Mouse (Mus musculus): ENCODE measurements around the gene Pnma1. TPM values are rescaled to one million over a fixed set of nuclear protein-coding genes. Genes with fewer than 3 reads are reported as not detected.

The Pnma1 gene
- polyA plus RNA-seq, 1 experiment: 0.11 TPM

GRCm38 (mm10) chr12:84170610-84171009 lies 22.3 kb upstream of the Pnma1 start:
- TF ChIP-seq GATA1 (IDR thresholded peaks at IDR 0.05; ENCODE audit: low read length): no peak

GRCm38 (mm10) chr12:84165631-84166373 lies 17.5 kb upstream of the Pnma1 start:
- no peak for TF ChIP-seq GATA1 (IDR thresholded peaks at IDR 0.05; ENCODE audit: low read length)

- no peak for TF ChIP-seq GATA1 (IDR thresholded peaks at IDR 0.05; ENCODE audit: low read length)
These were observed 15.4 kb upstream of the Pnma1 start for GRCm38 (mm10) chr12:84163586-84164110.

- TF ChIP-seq GATA1 (IDR thresholded peaks at IDR 0.05; ENCODE audit: low read length): no peak
These were observed 14.8 kb upstream of the Pnma1 start for GRCm38 (mm10) chr12:84163133-84163532.

GRCm38 (mm10) chr12:84161616-84162433 lies 13.5 kb upstream of the Pnma1 start:
- TF ChIP-seq GATA1 (IDR thresholded peaks at IDR 0.05; ENCODE audit: low read length): no peak

- no peak for TF ChIP-seq GATA1 (IDR thresholded peaks at IDR 0.05; ENCODE audit: low read length)
These were observed 12.8 kb upstream of the Pnma1 start for GRCm38 (mm10) chr12:84161116-84161515.

- TF ChIP-seq GATA1 (IDR thresholded peaks at IDR 0.05; ENCODE audit: low read length): no peak
These were observed 12.2 kb upstream of the Pnma1 start for GRCm38 (mm10) chr12:84160491-84160890.

- TF ChIP-seq GATA1 (IDR thresholded peaks at IDR 0.05; ENCODE audit: low read length): no peak
These were observed 9.9 kb upstream of the Pnma1 start for GRCm38 (mm10) chr12:84158156-84158555.

GRCm38 (mm10) chr12:84156210-84156609 lies 7.9 kb upstream of the Pnma1 start:
- TF ChIP-seq GATA1 (IDR thresholded peaks at IDR 0.05; ENCODE audit: low read length): no peak

- no peak for TF ChIP-seq GATA1 (IDR thresholded peaks at IDR 0.05; ENCODE audit: low read length)
These were observed 7.2 kb upstream of the Pnma1 start for GRCm38 (mm10) chr12:84155523-84155871.

- TF ChIP-seq GATA1 (IDR thresholded peaks at IDR 0.05; ENCODE audit: low read length): no peak
These were observed 6.7 kb upstream of the Pnma1 start for GRCm38 (mm10) chr12:84154786-84155522.

GRCm38 (mm10) chr12:84153414-84153813 lies 5.1 kb upstream of the Pnma1 start:
- TF ChIP-seq GATA1 (IDR thresholded peaks at IDR 0.05; ENCODE audit: low read length): no peak

- no peak for TF ChIP-seq GATA1 (IDR thresholded peaks at IDR 0.05; ENCODE audit: low read length)
These were observed 4.3 kb upstream of the Pnma1 start for GRCm38 (mm10) chr12:84152352-84153190.

GRCm38 (mm10) chr12:84151911-84152310 lies 3.6 kb upstream of the Pnma1 start:
- TF ChIP-seq GATA1 (IDR thresholded peaks at IDR 0.05; ENCODE audit: low read length): no peak

- TF ChIP-seq GATA1 (IDR thresholded peaks at IDR 0.05; ENCODE audit: low read length): peak; percentile 27
These were observed 2.7 kb upstream of the Pnma1 start for GRCm38 (mm10) chr12:84150976-84151375.
